Mouse (Mus musculus) lung, embryonic 16.5 days (tissue): ENCODE data around the gene B230104I21Rik. TPM values are rescaled to one million over a fixed set of nuclear protein-coding genes. Genes with fewer than 3 reads are reported as not detected.

Experiments
- ATAC-seq: fragments of 200-750 bp; cut with Nextera tagmentation; 2 replicates; pipeline ENCODE4 v1.8.0; 2017; ENCODE audit warnings: low read depth, mild to moderate bottlenecking, moderate library complexity
- H3K27ac ChIP-seq: fragments of 300-500 bp; sonication (generic); 2 replicates; pipeline ENCODE4 v1.5.1; 2014; ENCODE audit warnings: mild to moderate bottlenecking, control low read depth, low read length
- H3K27me3 ChIP-seq: fragments of 300-500 bp; sonication (generic); 2 replicates; pipeline ENCODE4 v1.6.1; 2014; ENCODE audit warnings: low read depth, low read length, mixed read lengths; ENCODE audit not compliant: control insufficient read depth, insufficient read depth
- H3K36me3 ChIP-seq: fragments of 300-500 bp; sonication (generic); 2 replicates; pipeline ENCODE4 v1.6.1; 2014; ENCODE audit warnings: low read length; ENCODE audit not compliant: control insufficient read depth, insufficient read depth
- H3K4me1 ChIP-seq: fragments of 300-500 bp; sonication (generic); replicated peaks from 2 replicates; pipeline ENCODE4 v1.6.1; 2014; ENCODE audit warnings: low read length, mixed read lengths; ENCODE audit not compliant: control insufficient read depth, insufficient read depth
- H3K4me2 ChIP-seq: fragments of 300-500 bp; sonication (generic); 2 replicates; pipeline ENCODE4 v1.6.1; 2014; ENCODE audit warnings: low read depth, low read length, control low read depth
- H3K4me3 ChIP-seq: fragments of 300-500 bp; sonication (generic); 2 replicates; pipeline ENCODE4 v1.5.1; 2014; ENCODE audit warnings: mild to moderate bottlenecking, low read length, control low read depth
- H3K9ac ChIP-seq: fragments of 300-500 bp; sonication (generic); 2 replicates; pipeline ENCODE4 v1.6.1; 2014; ENCODE audit warnings: low read length, control low read depth
- H3K9me3 ChIP-seq: fragments of 300-500 bp; sonication (generic); 2 replicates; pipeline ENCODE4 v1.6.1; 2016; ENCODE audit warnings: low read length; ENCODE audit not compliant: control insufficient read depth
- WGBS: fragments of 180-500 bp; shearing (Covaris S2); extraction: QIAGEN DNeasy Blood & Tissue Kit; methylation state at CpG from one replicate; pipeline ENCODE4 v1.1.7; 2014; 5-methylcytosine and 5-hydroxymethylcytosine counted together
- polyA plus RNA-seq: library from polyadenylated mRNA; unstranded; fragments of >200 nt; fragmentation: Nextera tagmentation; extraction: Ambion mirVana; gene quantifications from 2 replicates; pipeline ENCODE4 v1.2.1, GENCODE M21; 2015

B230104I21Rik gene
- not detected in 2 replicates for polyA plus RNA-seq

GRCm38 (mm10) chr4:154335761-154336160 lies at the start of gene B230104I21Rik:
TSS of gene B230104I21Rik (plus strand) at chr4:154336127.
- Histone ChIP-seq H3K36me3 (no peaks in the 10 kb centered on the region), H3K4me3 (peak within 1 kb of the TSS; percentile 27), H3K4me2 (peak within 1 kb of the TSS; percentile 48), H3K9ac (peak within 1 kb of the TSS; percentile 39), H3K27ac (peak within 1 kb of the TSS; percentile 83), H3K27me3 (no peaks in the 10 kb centered on the region), H3K9me3 (no peaks in the 10 kb centered on the region), H3K4me1 (peaks cover 6% of the 10 kb centered on the region)
- 74% methylated on average over 12 of the region's 12 CpGs for WGBS
- ATAC-seq, result no peak

GRCm38 (mm10) chr4:154293735-154294201 lies 42.2 kb upstream of the B230104I21Rik start:
- Histone ChIP-seq H3K4me1 (peaks cover 10% of the 10 kb centered on the region), H3K9ac (0 out of 2 replicates have a peak overlapping the region, but pooled peaks have one; percentile 8), H3K36me3 (no peaks in the 10 kb centered on the region), H3K4me3 (no peak overlapping the region), H3K9me3 (no peaks in the 10 kb centered on the region), H3K4me2 (no peak overlapping the region), H3K27ac (peak overlapping the region; percentile 43), H3K27me3 (peaks cover 1% of the 10 kb centered on the region)
- ATAC-seq, result peak; percentile 53
- 22% methylated on average over 4 of the region's 4 CpGs for WGBS

GRCm38 (mm10) chr4:154294262-154294731 lies 41.6 kb upstream of the B230104I21Rik start:
- Histone ChIP-seq H3K27ac (peak overlapping the region; percentile 43), H3K9ac (no peak overlapping the region), H3K4me1 (peaks cover 11% of the 10 kb centered on the region), H3K4me3 (no peak overlapping the region), H3K36me3 (no peaks in the 10 kb centered on the region), H3K9me3 (no peaks in the 10 kb centered on the region), H3K4me2 (no peak overlapping the region), H3K27me3 (peaks cover 6% of the 10 kb centered on the region)
- WGBS, result 15% methylated on average over 8 of the region's 8 CpGs
- peak; percentile 11; the same call in 1 of the 2 replicates for ATAC-seq

- Histone ChIP-seq H3K4me1 (peaks cover 15% of the 10 kb centered on the region), H3K4me2 (no peak overlapping the region), H3K4me3 (no peak overlapping the region), H3K27me3 (peaks cover 24% of the 10 kb centered on the region), H3K27ac (no peak overlapping the region), H3K36me3 (no peaks in the 10 kb centered on the region), H3K9ac (no peak overlapping the region), H3K9me3 (no peaks in the 10 kb centered on the region)
- ATAC-seq, result no peak
- 22% methylated on average over 9 of the region's 9 CpGs for WGBS
These were observed 38.2 kb upstream of the B230104I21Rik start for GRCm38 (mm10) chr4:154297761-154298160.

- peak; percentile 89 for ATAC-seq
- H3K36me3 ChIP-seq, result no peaks in the 10 kb centered on the region
- peaks cover 24% of the 10 kb centered on the region for H3K27me3 ChIP-seq
- peak overlapping the region; percentile 61 for H3K4me3 ChIP-seq
- 1% methylated on average over 42 of the region's 66 CpGs for WGBS
- peak overlapping the region; percentile 75 for H3K4me2 ChIP-seq
- H3K9ac ChIP-seq, result peak overlapping the region; percentile 66
- peaks cover 7% of the 10 kb centered on the region for H3K4me1 ChIP-seq
- H3K9me3 ChIP-seq, result no peaks in the 10 kb centered on the region
- peak overlapping the region; percentile 86 for H3K27ac ChIP-seq
These were observed 36.2 kb upstream of the B230104I21Rik start for GRCm38 (mm10) chr4:154299541-154300271.

- Histone ChIP-seq H3K4me1 (peaks cover 7% of the 10 kb centered on the region), H3K9ac (peak within 1 kb of the TSS; percentile 31; the same call in 1 of the 2 replicates), H3K27ac (no peak within 1 kb of the TSS), H3K27me3 (peaks cover 24% of the 10 kb centered on the region), H3K9me3 (no peaks in the 10 kb centered on the region), H3K36me3 (no peaks in the 10 kb centered on the region), H3K4me2 (0 out of 2 replicates have a peak within 1 kb of the TSS, but pooled peaks have one; percentile 75), H3K4me3 (no peak within 1 kb of the TSS)
- 18% methylated on average over 7 of the region's 7 CpGs for WGBS
- ATAC-seq, result no peak
These were observed 34.5 kb upstream of the B230104I21Rik start, which contains the start of gene Arhgef16 for GRCm38 (mm10) chr4:154301466-154301881. TSS of gene Arhgef16 (minus strand) at chr4:154301676.

- no peak for ATAC-seq
- Histone ChIP-seq H3K27me3 (no peaks in the 10 kb centered on the region), H3K9ac (no peak overlapping the region), H3K4me1 (no peaks in the 10 kb centered on the region), H3K36me3 (no peaks in the 10 kb centered on the region), H3K4me2 (no peak overlapping the region), H3K4me3 (no peak overlapping the region), H3K9me3 (no peaks in the 10 kb centered on the region), H3K27ac (no peak overlapping the region)
- 75% methylated on average over 2 of the region's 2 CpGs for whole genome bisulfite sequencing
These were observed 26.8 kb upstream of the B230104I21Rik start for GRCm38 (mm10) chr4:154309131-154309530.

GRCm38 (mm10) chr4:154310576-154311262 lies 25.2 kb upstream of the B230104I21Rik start:
- WGBS, result 47% methylated on average over 9 of the region's 9 CpGs

More at GRCm38 (mm10) chr4:154310576-154311262, 25.2 kb upstream of the B230104I21Rik start:
- Histone ChIP-seq H3K9ac (no peak overlapping the region), H3K4me3 (no peak overlapping the region), H3K36me3 (no peaks in the 10 kb centered on the region), H3K27me3 (no peaks in the 10 kb centered on the region), H3K4me1 (no peaks in the 10 kb centered on the region), H3K27ac (0 out of 2 replicates have a peak overlapping the region, but pooled peaks have one; percentile 48), H3K4me2 (no peak overlapping the region), H3K9me3 (no peaks in the 10 kb centered on the region)
- peak; percentile 79 for ATAC-seq
